Mouse (Mus musculus) spleen, adult 2 months (tissue): ENCODE results near the gene Lingo2. TPM values are rescaled to one million over a fixed set of nuclear protein-coding genes. Genes with fewer than 3 reads are reported as not detected.

Experiments
- DNase-seq, 2 experiments: peaks; one replicate each; pipeline versions ENCODE4 v3.0.0 to v3.0.0-alpha.2; 2012 to 2021; ENCODE audit warnings: low spot score in 2 of 2, low read depth in 1 of 2
- H3K27ac ChIP-seq: fragments of 200-500 bp; 2 replicates; pipeline ENCODE4 v1.5.1; 2012; ENCODE audit warnings: low read length, inconsistent platforms; ENCODE audit not compliant: insufficient read depth
- H3K27me3 ChIP-seq: fragments of 200-500 bp; 2 replicates; pipeline ENCODE4 v1.6.1; 2012; ENCODE audit warnings: mild to moderate bottlenecking, moderate library complexity, low read length, inconsistent platforms; ENCODE audit not compliant: control insufficient read depth, insufficient read depth
- H3K36me3 ChIP-seq: fragments of 200-500 bp; 2 replicates; pipeline ENCODE4 v1.6.1; 2012; ENCODE audit warnings: mild to moderate bottlenecking, low read length, inconsistent platforms; ENCODE audit not compliant: control insufficient read depth, insufficient read depth
- H3K4me1 ChIP-seq: fragments of 200-500 bp; 2 replicates; pipeline ENCODE4 v1.6.1; 2011; ENCODE audit warnings: inconsistent platforms; ENCODE audit not compliant: control insufficient read depth, insufficient read depth, insufficient read length
- H3K4me3 ChIP-seq: fragments of 200-500 bp; 2 replicates; pipeline ENCODE4 v1.5.1; 2011; ENCODE audit warnings: mild to moderate bottlenecking, inconsistent platforms; ENCODE audit not compliant: insufficient read depth, insufficient read length; ENCODE audit errors: extremely low read depth
- CTCF ChIP-seq: fragments of 200-500 bp; IDR thresholded peaks from 2 replicates; pipeline ENCODE4 v1.5.1; 2011; ENCODE audit warnings: mild to moderate bottlenecking, inconsistent platforms; ENCODE audit not compliant: insufficient read depth, insufficient read length, insufficient replicate concordance; ENCODE audit errors: extremely low read depth
- POLR2A ChIP-seq: fragments of 200-500 bp; IDR thresholded peaks from 2 replicates; pipeline ENCODE4 v1.6.1; 2011; ENCODE audit warnings: low read depth, low read length, inconsistent platforms
- WGBS: fragments of 180-500 bp; shearing (Covaris S2); methylation state at CpG from one replicate; pipeline ENCODE4 v1.1.7; 2018; 5-methylcytosine and 5-hydroxymethylcytosine counted together
- polyA plus RNA-seq: library from polyadenylated mRNA; depleted of rRNA; stranded (reverse); fragments of >200 nt; gene quantifications from 2 replicates; pipeline ENCODE4 v1.2.3, GENCODE M21; 2012

Lingo2 gene
- polyA plus RNA-seq, 1 experiment = 0.02 TPM

- Histone ChIP-seq H3K4me3 (no peak overlapping the region), H3K27ac (no peak overlapping the region; the same call in 1 of the 2 replicates), H3K27me3 (no peaks in the 10 kb centered on the region), H3K36me3 (no peaks in the 10 kb centered on the region), H3K4me1 (no peaks in the 10 kb centered on the region)
- TF ChIP-seq CTCF (no peak), POLR2A (no peak)
- WGBS = 2% methylated on average over 17 of the region's 17 CpGs
- peak in 1 of 2 experiments; percentile 9 for DNase-seq
Measured at GRCm38 (mm10) chr4:36288813-36289700, 662.5 kb downstream of the Lingo2 start.

- Histone ChIP-seq H3K27ac (no peak overlapping the region), H3K4me1 (no peaks in the 10 kb centered on the region), H3K36me3 (no peaks in the 10 kb centered on the region), H3K4me3 (no peak overlapping the region), H3K27me3 (no peaks in the 10 kb centered on the region)
- no peak for TF ChIP-seq POLR2A
- TF ChIP-seq CTCF = no peak
- WGBS = 85% methylated on average over 2 of the region's 2 CpGs
- no peak for DNase-seq
Measured at GRCm38 (mm10) chr4:36262436-36263169, 688.9 kb downstream of the Lingo2 start.

- Histone ChIP-seq H3K27me3 (no peaks in the 10 kb centered on the region), H3K4me1 (no peaks in the 10 kb centered on the region), H3K36me3 (no peaks in the 10 kb centered on the region), H3K4me3 (no peak overlapping the region), H3K27ac (no peak overlapping the region)
- 77% methylated on average over 7 of the region's 7 CpGs for WGBS
- DNase-seq = no peak
- no peak for TF ChIP-seq POLR2A
- TF ChIP-seq CTCF = no peak
Measured at GRCm38 (mm10) chr4:36186231-36186922, 765.2 kb downstream of the Lingo2 start.

- WGBS = 9% methylated on average over 4 of the region's 4 CpGs
- Histone ChIP-seq H3K27ac (no peak overlapping the region), H3K36me3 (no peaks in the 10 kb centered on the region), H3K27me3 (no peaks in the 10 kb centered on the region), H3K4me1 (no peaks in the 10 kb centered on the region), H3K4me3 (no peak overlapping the region; the same call in 1 of the 2 replicates)
- peak in 1 of 2 experiments; percentile 9 for DNase-seq
- TF ChIP-seq CTCF = no peak
Measured at GRCm38 (mm10) chr4:36183643-36184042, 767.9 kb downstream of the Lingo2 start.

DNA sequence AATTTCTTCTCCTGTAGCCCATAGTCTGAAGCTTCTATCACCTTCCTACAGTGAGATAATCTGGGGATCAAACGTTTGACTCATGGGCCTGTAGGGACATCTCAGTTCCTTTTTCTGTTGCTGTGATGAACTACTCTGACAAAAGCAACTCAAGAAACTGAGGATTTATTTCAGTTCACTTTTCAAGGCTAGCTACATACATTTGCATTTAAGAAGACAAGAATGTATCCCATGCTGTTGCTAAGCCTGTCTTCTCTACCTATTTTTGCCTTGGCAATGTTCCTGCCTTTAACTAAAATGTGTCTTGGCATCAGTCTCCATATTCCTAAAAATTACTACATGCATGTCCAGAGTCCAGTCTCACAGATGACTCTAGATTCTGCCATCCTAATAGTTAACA is 781.4 kb downstream of the Lingo2 start:
- Histone ChIP-seq H3K27ac (no peak overlapping the region), H3K4me3 (no peak overlapping the region), H3K4me1 (no peaks in the 10 kb centered on the region), H3K36me3 (no peaks in the 10 kb centered on the region), H3K27me3 (no peaks in the 10 kb centered on the region)
- TF ChIP-seq CTCF = no peak
- no peak for TF ChIP-seq POLR2A
- no peak for DNase-seq
- 32% methylated on average over 1 of the region's 1 CpGs for WGBS

DNA sequence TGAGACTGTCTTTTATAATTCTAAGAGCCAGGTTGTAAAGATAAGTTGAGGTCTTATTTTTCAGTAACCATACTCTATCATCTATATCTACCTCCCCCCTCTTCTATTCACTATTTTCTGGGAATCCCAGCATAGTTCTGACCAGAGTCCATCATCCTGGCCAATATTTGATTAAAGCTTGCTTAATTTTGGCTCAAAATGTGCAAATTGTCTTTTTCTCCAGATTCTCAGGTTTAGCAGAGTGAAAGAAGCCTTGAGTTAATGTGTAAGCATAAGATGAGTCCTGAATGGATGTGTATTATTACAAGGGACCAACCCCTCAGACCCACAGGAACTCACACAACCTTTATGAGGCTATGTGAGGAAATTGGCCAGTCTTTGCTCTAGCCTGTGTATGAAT is 820.2 kb downstream of the Lingo2 start:
- no peaks in the 10 kb centered on the region for H3K36me3 ChIP-seq

DNA sequence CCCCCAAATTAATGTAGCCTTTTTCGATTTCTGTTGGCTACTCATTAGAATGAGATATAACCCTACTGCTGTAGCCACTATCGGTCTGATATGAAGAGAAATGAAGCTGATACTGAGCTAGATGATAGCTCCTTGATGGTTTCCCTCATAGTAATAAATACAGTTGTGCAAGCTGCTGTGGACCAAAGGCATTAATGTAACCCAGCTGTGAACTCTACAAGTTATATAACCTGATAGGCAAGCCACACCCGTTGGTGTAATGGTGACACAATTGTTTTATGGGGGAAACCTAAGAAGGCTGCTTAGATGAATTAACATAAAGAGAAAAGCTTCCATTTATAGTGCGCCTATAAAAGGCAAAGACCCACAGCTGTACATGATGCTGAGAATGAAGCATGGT is 856.1 kb downstream of the Lingo2 start:
- Histone ChIP-seq H3K4me3 (no peak overlapping the region), H3K27ac (no peak overlapping the region), H3K27me3 (no peaks in the 10 kb centered on the region), H3K36me3 (no peaks in the 10 kb centered on the region), H3K4me1 (no peaks in the 10 kb centered on the region)
- TF ChIP-seq CTCF = no peak
- TF ChIP-seq POLR2A = no peak
- no peak for DNase-seq
- WGBS = 82% methylated on average over 4 of the region's 4 CpGs

More for the DNA sequence above, 820.2 kb downstream of the Lingo2 start:
- DNase-seq = no peak
- TF ChIP-seq CTCF (no peak), POLR2A (no peak)
- Histone ChIP-seq H3K4me1 (no peaks in the 10 kb centered on the region), H3K27ac (no peak overlapping the region), H3K27me3 (no peaks in the 10 kb centered on the region), H3K4me3 (no peak overlapping the region)
